Mouse (Mus musculus) liver, postnatal 0 days (tissue): ENCODE results near the gene Pcgf6. TPM values are rescaled to one million over a fixed set of nuclear protein-coding genes. Genes with fewer than 3 reads are reported as not detected.

ENCODE experiments used
- ATAC-seq: fragments of 200-750 bp; cut with Nextera tagmentation; 2 replicates; pipeline ENCODE4 v1.8.0; 2017; ENCODE audit warnings: mild to moderate bottlenecking, moderate library complexity
- DNase-seq: peaks from one replicate; pipeline ENCODE4 v3.0.0-alpha.2; 2016
- H3K27ac ChIP-seq: fragments of 300-500 bp; sonication (generic); 2 replicates; pipeline ENCODE4 v1.5.1; 2014; ENCODE audit warnings: antibody characterized with exemption, moderate library complexity, mild to moderate bottlenecking, low read depth
- H3K27me3 ChIP-seq: fragments of 300-500 bp; sonication (generic); 2 replicates; pipeline ENCODE4 v1.6.1; 2014; ENCODE audit warnings: low read length, control low read depth, mixed read lengths; ENCODE audit not compliant: insufficient read depth
- H3K36me3 ChIP-seq: fragments of 300-500 bp; sonication (generic); replicated peaks from 2 replicates; pipeline ENCODE4 v1.6.1; 2014; ENCODE audit warnings: mild to moderate bottlenecking, control low read depth, low read length, moderate library complexity, mixed read lengths; ENCODE audit not compliant: insufficient read depth
- H3K4me1 ChIP-seq: fragments of 300-500 bp; sonication (generic); 2 replicates; pipeline ENCODE4 v1.6.1; 2014; ENCODE audit warnings: antibody characterized with exemption, mild to moderate bottlenecking, control low read depth; ENCODE audit not compliant: insufficient read depth
- H3K4me2 ChIP-seq: fragments of 300-500 bp; sonication (generic); 2 replicates; pipeline ENCODE4 v1.6.1; 2014; ENCODE audit warnings: low read depth, mild to moderate bottlenecking, low read length, moderate library complexity, mixed read lengths
- H3K4me3 ChIP-seq: fragments of 300-500 bp; sonication (generic); 2 replicates; pipeline ENCODE4 v1.5.1; 2014; ENCODE audit warnings: low read depth, low read length
- H3K9ac ChIP-seq: fragments of 300-500 bp; sonication (generic); replicated peaks from 2 replicates; pipeline ENCODE4 v1.6.1; 2014; ENCODE audit warnings: mild to moderate bottlenecking, moderate library complexity
- H3K9me3 ChIP-seq: fragments of 300-500 bp; sonication (generic); 2 replicates; pipeline ENCODE4 v1.6.1; 2016; ENCODE audit warnings: mild to moderate bottlenecking, control low read depth, low read length, mixed read lengths
- CTCF ChIP-seq: sonication (generic); IDR thresholded peaks from 2 replicates; pipeline ENCODE4 v1.5.1; 2016; ENCODE audit warnings: antibody characterized with exemption, low read depth
- EP300 ChIP-seq: IDR thresholded peaks from 2 replicates; pipeline ENCODE4 v1.6.1; 2016; ENCODE audit warnings: antibody characterized with exemption, low read depth, mild to moderate bottlenecking
- WGBS: fragments of 180-500 bp; shearing (Covaris S2); extraction: QIAGEN DNeasy Blood & Tissue Kit; methylation state at CpG from one replicate; pipeline ENCODE4 v1.1.7; 2014; ENCODE audit not compliant: insufficient replicate concordance; 5-methylcytosine and 5-hydroxymethylcytosine counted together
- polyA plus RNA-seq: library from polyadenylated mRNA; unstranded; fragments of >200 nt; fragmentation: Nextera tagmentation; extraction: Ambion mirVana; gene quantifications from 2 replicates; pipeline ENCODE4 v1.2.1, GENCODE M21; 2015

The Pcgf6 gene
- polyA plus RNA-seq, 1 experiment from 2014 or later = 7.7 TPM

DNA sequence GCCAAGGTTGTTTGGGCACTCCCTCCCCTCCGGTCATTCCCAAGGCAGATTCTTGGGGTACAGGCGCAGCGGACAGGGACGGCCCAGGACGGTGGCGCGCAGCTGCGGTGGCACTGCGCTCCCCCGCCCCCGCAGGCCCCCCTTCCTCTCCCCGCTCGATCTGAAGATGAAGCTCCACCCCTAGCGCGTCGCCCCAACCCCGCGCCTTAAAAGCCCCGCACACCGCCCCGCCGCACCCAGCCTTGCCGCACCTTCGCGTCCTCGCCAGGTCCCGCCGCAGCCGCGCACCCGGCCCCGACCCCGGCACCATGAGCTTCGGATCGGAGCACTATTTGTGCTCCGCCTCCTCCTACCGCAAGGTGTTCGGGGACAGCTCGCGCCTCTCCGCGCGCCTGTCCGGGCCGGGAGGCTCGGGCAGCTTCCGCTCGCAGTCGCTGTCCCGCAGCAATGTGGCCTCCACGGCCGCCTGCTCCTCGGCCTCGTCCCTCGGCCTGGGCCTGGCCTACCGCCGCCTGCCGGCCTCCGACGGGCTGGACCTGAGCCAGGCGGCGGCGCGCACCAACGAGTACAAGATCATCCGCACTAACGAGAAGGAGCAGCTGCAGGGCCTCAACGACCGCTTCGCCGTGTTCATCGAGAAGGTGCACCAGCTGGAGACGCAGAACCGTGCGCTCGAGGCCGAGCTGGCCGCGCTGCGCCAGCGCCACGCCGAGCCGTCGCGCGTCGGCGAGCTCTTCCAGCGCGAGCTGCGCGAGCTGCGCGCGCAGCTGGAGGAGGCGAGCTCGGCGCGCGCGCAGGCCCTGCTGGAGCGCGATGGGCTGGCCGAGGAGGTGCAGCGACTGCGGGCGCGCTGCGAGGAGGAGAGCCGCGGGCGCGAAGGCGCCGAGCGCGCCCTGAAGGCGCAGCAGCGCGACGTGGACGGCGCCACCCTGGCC is 36.0 kb downstream of the Pcgf6 start, which contains the start of the genes Ina and Nt5c2:
TSS of gene Ina (plus strand) at position 252 of the 935 bp plus-strand sequence.
TSS of gene Nt5c2 (minus strand) at position 707 of the 935 bp plus-strand sequence.
- peak; percentile 46 for DNase-seq
- H3K27me3 ChIP-seq = peaks cover 69% of the 10 kb centered on the region
- WGBS = under 1% methylated on average over 87 of the region's 124 CpGs
- peaks cover 19% of the 10 kb centered on the region for H3K4me1 ChIP-seq
- no peaks in the 10 kb centered on the region for H3K36me3 ChIP-seq
- no peak within 1 kb of the TSS for H3K9ac ChIP-seq
- 0 out of 2 replicates have a peak, but pooled peaks have one; percentile 25 for TF ChIP-seq CTCF
- TF ChIP-seq EP300 = no peak
- H3K27ac ChIP-seq = no peak within 1 kb of the TSS
- peak; percentile 77 for ATAC-seq
- peak within 1 kb of the TSS; percentile 40 for H3K4me3 ChIP-seq
- no peaks in the 10 kb centered on the region for H3K9me3 ChIP-seq
- H3K4me2 ChIP-seq = peak within 1 kb of the TSS; percentile 66

GRCm38 (mm10) chr19:47014159-47014446 is 36.6 kb downstream of the Pcgf6 start:
- Histone ChIP-seq H3K4me2 (peak overlapping the region; percentile 66), H3K27ac (no peak overlapping the region), H3K27me3 (peaks cover 64% of the 10 kb centered on the region), H3K9me3 (no peaks in the 10 kb centered on the region), H3K9ac (no peak overlapping the region), H3K4me1 (peaks cover 19% of the 10 kb centered on the region), H3K4me3 (peak overlapping the region; percentile 40; the same call in 1 of the 2 replicates), H3K36me3 (no peaks in the 10 kb centered on the region)
- no peak for DNase-seq
- ATAC-seq = no peak
- WGBS = 5% methylated on average over 11 of the region's 11 CpGs
- TF ChIP-seq CTCF (no peak), EP300 (no peak)

DNA sequence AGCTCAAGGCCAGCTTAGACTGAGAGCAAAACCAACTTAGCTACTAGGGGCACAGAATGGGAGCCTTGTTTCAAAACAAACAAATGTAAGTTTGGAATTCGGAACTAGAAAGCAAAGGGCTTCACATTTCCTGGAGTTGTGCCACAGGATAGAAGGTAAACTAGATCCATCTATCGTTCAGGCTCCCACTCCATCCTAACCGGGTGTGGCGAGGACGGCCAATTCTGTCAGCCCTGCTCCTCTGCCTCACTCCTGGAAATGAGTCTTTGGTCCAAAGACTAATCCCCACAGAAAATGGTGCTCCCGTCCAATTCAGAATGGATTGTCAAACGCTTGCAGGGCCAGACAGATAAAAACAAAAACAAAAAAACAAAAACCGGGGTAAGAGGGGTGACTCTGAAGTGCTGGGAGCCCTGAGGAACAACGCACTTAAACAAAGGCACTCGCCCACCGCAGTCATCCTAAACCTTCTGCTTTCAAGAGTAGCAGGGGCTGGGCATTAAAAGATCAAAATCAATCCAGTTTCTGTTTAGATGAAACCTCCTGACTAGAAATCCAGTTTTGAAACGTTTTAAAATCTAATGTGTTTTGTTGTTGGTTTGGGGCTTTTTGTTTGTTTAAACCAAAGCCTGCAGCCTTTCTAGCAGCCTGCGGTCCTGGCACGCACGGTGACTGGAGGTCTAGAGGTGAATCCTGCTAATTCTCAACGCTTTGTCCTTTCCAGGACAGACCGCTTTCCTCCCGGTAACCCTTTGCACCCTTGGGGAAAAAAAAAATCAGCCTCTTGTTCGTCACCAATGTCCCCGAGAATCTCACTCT is 37.2 kb downstream of the Pcgf6 start:
- H3K4me3 ChIP-seq = no peak overlapping the region
- no peak for DNase-seq

GRCm38 (mm10) chr19:47012521-47013130 is 38.1 kb downstream of the Pcgf6 start:
- DNase-seq (no peak), ATAC-seq (no peak)
- 85% methylated on average over 15 of the region's 15 CpGs for WGBS
- Histone ChIP-seq H3K4me3 (no peak overlapping the region), H3K9ac (no peak overlapping the region), H3K36me3 (no peaks in the 10 kb centered on the region), H3K9me3 (no peaks in the 10 kb centered on the region), H3K27ac (no peak overlapping the region), H3K4me1 (peaks cover 19% of the 10 kb centered on the region), H3K27me3 (peaks cover 56% of the 10 kb centered on the region), H3K4me2 (no peak overlapping the region)
- TF ChIP-seq CTCF = no peak
- no peak for TF ChIP-seq EP300

More for the DNA sequence above, 37.2 kb downstream of the Pcgf6 start:
- no peak for TF ChIP-seq EP300
- TF ChIP-seq CTCF = no peak
- WGBS = 17% methylated on average over 20 of the region's 20 CpGs
- Histone ChIP-seq H3K9ac (no peak overlapping the region), H3K4me1 (peaks cover 19% of the 10 kb centered on the region), H3K4me2 (no peak overlapping the region), H3K36me3 (no peaks in the 10 kb centered on the region), H3K9me3 (no peaks in the 10 kb centered on the region), H3K27me3 (peaks cover 64% of the 10 kb centered on the region), H3K27ac (no peak overlapping the region)
- no peak for ATAC-seq

DNA sequence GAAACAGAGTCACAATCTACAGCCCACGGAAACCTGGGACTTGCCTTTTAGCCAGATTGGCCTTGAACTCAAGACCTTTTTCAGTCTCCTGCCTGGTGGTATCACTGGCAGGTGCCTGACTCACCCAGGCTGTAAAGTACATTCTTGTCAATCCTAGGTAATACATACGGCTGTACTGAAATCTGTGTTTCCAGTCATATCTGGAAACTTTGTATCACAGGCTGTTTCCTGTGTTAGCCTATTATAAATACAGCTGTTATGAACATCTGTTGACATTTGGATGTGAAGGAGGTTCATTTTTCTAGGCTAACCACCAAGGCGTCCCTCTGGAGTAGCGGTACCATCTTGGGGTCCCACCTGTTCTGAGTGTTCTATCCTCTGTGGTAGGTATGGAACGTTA is 40.8 kb downstream of the Pcgf6 start:
- DNase-seq = no peak
- Histone ChIP-seq H3K9me3 (no peaks in the 10 kb centered on the region), H3K4me2 (no peak overlapping the region), H3K27me3 (peaks cover 38% of the 10 kb centered on the region), H3K9ac (no peak overlapping the region), H3K36me3 (no peaks in the 10 kb centered on the region), H3K4me3 (no peak overlapping the region), H3K27ac (no peak overlapping the region), H3K4me1 (peaks cover 12% of the 10 kb centered on the region)
- WGBS = 67% methylated on average over 5 of the region's 5 CpGs
- TF ChIP-seq CTCF = no peak
- TF ChIP-seq EP300 = no peak
- no peak for ATAC-seq
